Mouse (Mus musculus) myocyte (in vitro differentiated cells): ENCODE measurements around the gene Rnf152. TPM values are rescaled to one million over a fixed set of nuclear protein-coding genes. Genes with fewer than 3 reads are reported as not detected.

ENCODE experiments used
- H3K27me3 ChIP-seq: one replicate; pipeline ENCODE4 v1.6.1; 2011; ENCODE audit not compliant: control insufficient read depth, insufficient read depth, insufficient read length
- H3K36me3 ChIP-seq: one replicate; pipeline ENCODE4 v1.6.1; 2011; ENCODE audit not compliant: control insufficient read depth, insufficient read depth
- H3K4me2 ChIP-seq: one replicate; pipeline ENCODE4 v1.6.1; 2011; ENCODE audit warnings: low read depth, control low read depth
- H3K4me3 ChIP-seq: one replicate; pipeline ENCODE4 v1.5.1; 2011; ENCODE audit warnings: mild to moderate bottlenecking, control low read depth, moderate library complexity
- H3K79me2 ChIP-seq: one replicate; pipeline ENCODE4 v1.6.1; 2011; ENCODE audit not compliant: control insufficient read depth, insufficient read depth
- H3ac ChIP-seq: one replicate; pipeline ENCODE4 v1.6.1; 2011; ENCODE audit not compliant: control insufficient read depth, insufficient read length
- CEBPB ChIP-seq: IDR thresholded peaks from 2 replicates; pipeline ENCODE4 v1.6.1; 2011; ENCODE audit warnings: mild to moderate bottlenecking, moderate library complexity; ENCODE audit not compliant: poor library complexity, insufficient read depth, severe bottlenecking
- E2F4 ChIP-seq: IDR thresholded peaks from one replicate; pipeline ENCODE4 v1.6.1; 2011; ENCODE audit warnings: mild to moderate bottlenecking, control low read depth, moderate library complexity; ENCODE audit not compliant: insufficient read depth
- MAX ChIP-seq: IDR thresholded peaks from one replicate; pipeline ENCODE4 v1.6.1; 2011; ENCODE audit warnings: low read depth, mild to moderate bottlenecking, control low read depth
- MYOD1 ChIP-seq, 3 experiments: IDR thresholded peaks; one replicate each; pipeline ENCODE4 v1.6.1; 2011; ENCODE audit warnings: control low read depth in 2 of 3, low read depth in 2 of 3, mild to moderate bottlenecking in 2 of 3, moderate library complexity in 1 of 3; ENCODE audit not compliant: insufficient read length in 2 of 3, control insufficient read depth in 1 of 3
- MYOG ChIP-seq, 3 experiments: IDR thresholded peaks; one replicate each; pipeline ENCODE4 v1.6.1; 2011; ENCODE audit warnings: control low read depth in 2 of 3, low read depth in 2 of 3, mild to moderate bottlenecking in 2 of 3; ENCODE audit not compliant: insufficient read length in 2 of 3, control insufficient read depth in 1 of 3, insufficient read depth in 1 of 3
- POLR2A ChIP-seq: IDR thresholded peaks from one replicate; pipeline ENCODE4 v1.6.1; 2011; ENCODE audit warnings: low read depth, mild to moderate bottlenecking, control low read depth, moderate library complexity; ENCODE audit not compliant: insufficient read length
- POLR2AphosphoS2 ChIP-seq: IDR thresholded peaks from one replicate; pipeline ENCODE4 v1.6.1; 2011; ENCODE audit warnings: low read depth, control low read depth; ENCODE audit not compliant: insufficient read length
- REST ChIP-seq: IDR thresholded peaks from one replicate; pipeline ENCODE4 v1.6.1; 2011; ENCODE audit warnings: mild to moderate bottlenecking, control low read depth, moderate library complexity; ENCODE audit not compliant: insufficient read depth, insufficient read length
- SRF ChIP-seq: IDR thresholded peaks from one replicate; pipeline ENCODE4 v1.6.1; 2011; ENCODE audit warnings: low read depth; ENCODE audit not compliant: control insufficient read depth, insufficient read length
- TCF12 ChIP-seq: IDR thresholded peaks from one replicate; pipeline ENCODE4 v1.6.1; 2011; ENCODE audit warnings: mild to moderate bottlenecking, control low read depth; ENCODE audit not compliant: poor library complexity, insufficient read depth, severe bottlenecking
- TCF3 ChIP-seq: IDR thresholded peaks from one replicate; pipeline ENCODE4 v1.6.1; 2011; ENCODE audit warnings: low read depth, control low read depth; ENCODE audit not compliant: insufficient read length
- USF1 ChIP-seq: IDR thresholded peaks from one replicate; pipeline ENCODE4 v1.6.1; 2011; ENCODE audit warnings: low read depth, mild to moderate bottlenecking, control low read depth, moderate library complexity
- polyA plus RNA-seq: library from polyadenylated mRNA; unstranded; fragments of >200 nt; fragmentation: generic; extraction: Trizol; gene quantifications from one replicate; pipeline ENCODE4 v1.2.1, GENCODE M21; 2012; ENCODE audit warnings: missing spikeins

Rnf152 gene
- polyA plus RNA-seq, 1 experiment = 0.01 TPM

DNA sequence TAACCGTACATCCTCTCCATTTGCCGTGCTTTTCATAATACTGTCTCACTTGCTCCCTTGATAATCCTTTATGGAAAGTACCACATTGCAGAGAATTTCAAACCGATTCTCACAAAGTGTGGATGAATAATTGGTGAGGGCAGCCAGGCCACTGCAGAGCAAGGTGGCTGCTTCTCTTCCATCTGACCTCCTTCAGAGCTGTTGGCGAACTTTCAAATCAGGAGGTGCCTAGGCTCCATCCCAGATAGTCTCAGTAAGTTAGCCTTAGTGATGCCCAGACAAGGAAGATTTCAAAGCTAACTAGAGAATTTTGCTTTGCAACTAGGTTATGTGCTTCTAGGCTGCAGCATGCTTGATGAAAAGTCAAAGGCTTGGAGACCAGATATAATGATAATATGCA, 18.1 kb upstream of the Rnf152 start:
- H3K27me3 ChIP-seq = no peaks in the 10 kb centered on the region
- no peak overlapping the region for H3K4me3 ChIP-seq
- H3K36me3 ChIP-seq = no peaks in the 10 kb centered on the region
- no peak overlapping the region for H3K4me2 ChIP-seq
- H3K79me2 ChIP-seq = no peaks in the 10 kb centered on the region
- TF ChIP-seq USF1 (no peak), MYOG (IDR thresholded peaks at IDR 0.05; ENCODE audit: control insufficient read depth in 1 of 3, insufficient read depth in 1 of 3, insufficient read length in 2 of 3, low read depth in 2 of 3) (no peak), REST (no peak), SRF (no peak), POLR2A (no peak), MYOD1 (IDR thresholded peaks at IDR 0.05; ENCODE audit: control insufficient read depth in 1 of 3, insufficient read length in 2 of 3, low read depth in 2 of 3) (no peak), MAX (no peak), TCF3 (no peak), POLR2AphosphoS2 (no peak), CEBPB (no peak), E2F4 (no peak), TCF12 (no peak)
- no peak overlapping the region for H3ac ChIP-seq

DNA sequence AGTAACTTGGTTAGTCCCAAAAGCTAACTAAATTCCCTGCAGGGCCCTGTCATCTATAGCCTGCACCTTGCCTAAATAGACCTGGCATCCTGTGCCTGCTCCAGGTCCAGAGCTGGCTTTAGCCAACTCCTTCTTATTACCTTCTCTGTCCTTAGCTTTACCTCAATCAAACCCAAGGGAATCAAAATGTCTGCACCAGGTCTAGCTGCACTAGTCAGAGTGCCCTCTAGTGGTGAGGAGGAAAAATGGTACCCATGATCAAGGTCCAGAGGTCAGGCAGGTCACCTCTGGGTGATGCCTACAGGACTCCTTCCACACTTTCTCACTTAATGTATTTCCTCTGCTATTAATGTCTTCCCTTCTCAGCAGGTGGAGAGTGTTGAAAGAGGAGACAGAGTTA, 6.2 kb upstream of the Rnf152 start:
- Histone ChIP-seq H3K4me2 (no peak overlapping the region), H3K79me2 (no peaks in the 10 kb centered on the region), H3K4me3 (no peak overlapping the region), H3K27me3 (no peaks in the 10 kb centered on the region), H3K36me3 (no peaks in the 10 kb centered on the region), H3ac (no peak overlapping the region)
- TF ChIP-seq POLR2A = no peak
- TF ChIP-seq REST = no peak
- no peak for TF ChIP-seq E2F4
- TF ChIP-seq POLR2AphosphoS2 = no peak
- TF ChIP-seq MYOG (IDR thresholded peaks at IDR 0.05; ENCODE audit: control insufficient read depth in 1 of 3, insufficient read depth in 1 of 3, insufficient read length in 2 of 3, low read depth in 2 of 3) = no peak
- TF ChIP-seq TCF12 = no peak

DNA sequence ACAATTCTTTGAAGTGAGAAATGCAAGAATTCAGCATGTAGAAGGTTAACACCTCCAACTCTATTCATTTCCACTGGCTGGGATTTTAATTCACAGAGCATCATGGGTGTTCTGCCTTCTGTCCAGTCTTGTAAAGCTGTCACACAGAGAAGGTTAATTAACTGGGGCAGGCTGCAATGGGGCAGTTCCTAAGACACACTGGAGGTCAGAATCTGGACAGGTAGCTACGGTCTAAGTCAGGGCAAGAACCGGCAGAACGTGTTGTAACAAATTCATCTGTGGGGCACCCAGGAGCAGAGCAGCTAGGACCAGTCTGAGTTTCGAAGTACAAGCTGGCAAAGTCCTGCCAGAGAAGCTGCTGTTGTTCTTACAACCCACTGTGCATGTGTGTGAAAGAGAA, 2.4 kb upstream of the Rnf152 start:
- H3K36me3 ChIP-seq = no peaks in the 10 kb centered on the region
- H3K79me2 ChIP-seq = no peaks in the 10 kb centered on the region
- no peak overlapping the region for H3ac ChIP-seq
- H3K4me2 ChIP-seq = no peak overlapping the region
- H3K4me3 ChIP-seq = no peak overlapping the region
- TF ChIP-seq MYOG (IDR thresholded peaks at IDR 0.05; ENCODE audit: control insufficient read depth in 1 of 3, insufficient read depth in 1 of 3, insufficient read length in 2 of 3, low read depth in 2 of 3) = no peak
- TF ChIP-seq REST = no peak
- no peak for TF ChIP-seq MYOD1 (IDR thresholded peaks at IDR 0.05; ENCODE audit: control insufficient read depth in 1 of 3, insufficient read length in 2 of 3, low read depth in 2 of 3)
- TF ChIP-seq POLR2AphosphoS2 = no peak
- TF ChIP-seq E2F4 = no peak
- TF ChIP-seq USF1 = no peak
- no peak for TF ChIP-seq POLR2A
- TF ChIP-seq MAX = no peak
- TF ChIP-seq CEBPB = no peak
- TF ChIP-seq TCF12 = no peak
- TF ChIP-seq SRF = no peak
- TF ChIP-seq TCF3 = no peak
- H3K27me3 ChIP-seq = peaks cover 5% of the 10 kb centered on the region

- TF ChIP-seq POLR2AphosphoS2 = no peak
- TF ChIP-seq TCF3 = no peak
- TF ChIP-seq MYOG (IDR thresholded peaks at IDR 0.05; ENCODE audit: control insufficient read depth in 1 of 3, insufficient read depth in 1 of 3, insufficient read length in 2 of 3, low read depth in 2 of 3) = no peak
- TF ChIP-seq MYOD1 (IDR thresholded peaks at IDR 0.05; ENCODE audit: control insufficient read depth in 1 of 3, insufficient read length in 2 of 3, low read depth in 2 of 3) = no peak
- no peaks in the 10 kb centered on the region for H3K36me3 ChIP-seq
- H3K79me2 ChIP-seq = no peaks in the 10 kb centered on the region
- peaks cover 5% of the 10 kb centered on the region for H3K27me3 ChIP-seq
- peak overlapping the region; percentile 77 for H3K4me2 ChIP-seq
- no peak overlapping the region for H3ac ChIP-seq
- H3K4me3 ChIP-seq = peak overlapping the region; percentile 12
These were observed 610 bp downstream of the Rnf152 start for GRCm38 (mm10) chr1:105355910-105356290.

DNA sequence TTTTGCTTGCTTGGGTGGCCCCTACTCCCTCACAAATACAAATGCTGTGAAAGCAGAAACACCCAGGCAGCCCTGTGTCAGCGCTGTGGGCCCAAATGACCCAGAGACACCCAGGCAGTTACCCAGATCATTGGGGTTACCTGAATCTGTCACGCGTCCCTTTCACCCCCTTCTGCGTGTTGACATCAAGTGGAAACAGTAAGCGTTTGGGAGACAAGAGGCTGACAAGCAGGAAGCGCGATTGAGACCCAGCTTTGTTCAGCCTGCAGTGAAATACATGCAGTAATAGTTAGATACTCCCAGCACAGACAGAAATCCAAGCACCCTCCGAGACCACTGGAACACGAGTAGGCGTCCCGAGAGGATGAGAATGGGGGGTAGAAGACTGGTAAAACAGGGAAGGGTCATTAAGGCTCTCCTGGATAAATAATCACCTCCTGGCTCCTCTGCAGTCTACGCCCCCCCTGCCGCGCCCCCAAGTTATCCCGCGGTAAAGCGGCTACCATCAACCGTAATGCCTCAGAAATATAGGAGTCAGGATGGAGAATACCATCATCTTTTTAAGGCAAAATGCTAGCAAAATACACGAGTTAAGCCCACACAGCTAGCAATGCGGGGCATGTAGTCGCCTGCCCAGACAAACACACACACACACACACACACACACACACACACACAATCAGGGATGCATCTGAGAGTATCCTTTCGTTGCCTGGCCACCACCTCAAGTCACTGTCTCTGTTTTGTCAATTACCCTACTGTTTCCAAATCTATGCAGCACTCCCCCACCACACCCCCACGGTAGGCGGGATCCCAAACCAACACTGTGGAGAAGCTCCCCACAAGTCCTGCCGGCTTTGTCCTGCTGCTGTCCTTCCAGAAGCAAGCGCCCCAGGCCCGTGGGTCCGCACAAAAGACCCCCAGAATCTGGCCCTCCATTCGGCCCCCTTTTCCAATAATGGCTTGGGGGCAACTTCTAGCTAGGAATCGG, 1.3 kb downstream of the Rnf152 start:
- H3K4me2 ChIP-seq = peak overlapping the region; percentile 77
- no peaks in the 10 kb centered on the region for H3K36me3 ChIP-seq
- peaks cover 5% of the 10 kb centered on the region for H3K27me3 ChIP-seq
- no peaks in the 10 kb centered on the region for H3K79me2 ChIP-seq
- TF ChIP-seq TCF3 (no peak), POLR2A (no peak), SRF (no peak), MYOD1 (IDR thresholded peaks at IDR 0.05; ENCODE audit: control insufficient read depth in 1 of 3, insufficient read length in 2 of 3, low read depth in 2 of 3) (no peak), MYOG (IDR thresholded peaks at IDR 0.05; ENCODE audit: control insufficient read depth in 1 of 3, insufficient read depth in 1 of 3, insufficient read length in 2 of 3, low read depth in 2 of 3) (no peak), MAX (no peak)
- H3K4me3 ChIP-seq = peak overlapping the region; percentile 12
- no peak overlapping the region for H3ac ChIP-seq
